Mouse (Mus musculus): ENCODE data around the gene Olfr164. TPM values are rescaled to one million over a fixed set of nuclear protein-coding genes. Genes with fewer than 3 reads are reported as not detected.

Olfr164 gene
- total RNA-seq (2023): not detected

DNA sequence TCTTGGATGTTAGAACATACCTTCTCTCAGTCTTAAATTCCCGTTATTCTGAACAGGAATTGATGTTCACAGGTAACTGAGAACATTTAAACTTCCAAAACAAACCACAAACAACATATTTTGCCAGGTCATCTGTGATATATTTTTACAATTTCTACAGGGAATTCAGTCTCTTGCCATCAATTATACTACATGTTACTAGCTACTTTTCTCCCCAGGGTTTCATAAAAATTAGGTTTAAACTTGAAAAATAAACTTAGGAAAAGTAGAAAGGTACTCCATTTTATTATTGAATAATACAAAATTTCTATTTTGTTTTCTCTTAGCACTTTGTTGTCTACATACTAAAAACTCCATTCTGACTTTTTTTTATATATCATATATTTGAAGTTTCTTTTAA is at the start of gene Olfr164:
TSS of gene Olfr164 (minus strand) at position 101 of the 400 bp plus-strand sequence.

Other genes with a start within 250 kb of the Olfr164 start
- not detected for gene Olfr165, start 109.1 kb upstream of the Olfr164 start, total RNA-seq (2023)
- gene Olfr166, start 169.6 kb upstream of the Olfr164 start, total RNA-seq (2023): not detected
- gene Olfr167, start 208.2 kb upstream of the Olfr164 start, total RNA-seq (2023): not detected
- not detected for gene Olfr168, start 221.5 kb upstream of the Olfr164 start, total RNA-seq (2023)

Measured in monocyte, adult 59 days (primary cell).